Comparison of ENCODE assay signal across 13 mouse cellular contexts in genomic region chr4:33526092-33526491, GRCm38 (mm10).
DNase-seq lines count a peak whose midpoint lies in the region; ATAC-seq and TF ChIP-seq lines count a peak whose summit lies in the region.
"Had no signal": no experiment of that assay in that cellular context is flagged by ENCODE, and none has a peak within 500 bp of the region (broad histone marks: within the 10 kb centered on the region; RNA-seq: fewer than 3 reads in every experiment).

No protein-coding gene starts in this region.

- WGBS in cerebellum, adult 2 months: 76% methylated on average over 7 of the region's 7 CpGs
- WGBS in intestine, postnatal 0 days: 56% methylated on average over 7 of the region's 7 CpGs
- WGBS in intestine, embryonic 16.5 days: 48% methylated on average over 7 of the region's 7 CpGs
- 22% methylated on average over 7 of the region's 7 CpGs for WGBS in embryonic facial prominence, embryonic 10.5 days

- TF ChIP-seq CTCF in cerebellum, adult 2 months (IDR thresholded peaks at IDR 0.05; ENCODE audit: borderline replicate concordance, insufficient read depth, low read depth, low read length): no peak
- 0 out of 2 replicates have a peak, but pooled peaks have one; percentile 5 for TF ChIP-seq CTCF in intestine, postnatal 0 days (IDR thresholded peaks at IDR 0.05; ENCODE audit: low read depth)

- H3K27ac ChIP-seq in cerebellum, adult 2 months (ENCODE audit: insufficient read depth, low read length): 0 out of 2 replicates have a peak overlapping the region, but pooled peaks have one; percentile 10
- H3K27ac ChIP-seq in intestine, postnatal 0 days (ENCODE audit: low read depth, low read length): no peak overlapping the region
- no peak overlapping the region for H3K27ac ChIP-seq in intestine, embryonic 16.5 days (ENCODE audit: low read length)
- no peak overlapping the region for H3K27ac ChIP-seq in embryonic facial prominence, embryonic 10.5 days (replicated peaks)
- H3K27ac ChIP-seq: heart, embryonic 15.5 days; liver, embryonic 13.5 days had no signal

- H3K9me3 ChIP-seq in intestine, postnatal 0 days (ENCODE audit: control insufficient read depth): no peaks in the 10 kb centered on the region
- no peaks in the 10 kb centered on the region for H3K9me3 ChIP-seq in intestine, embryonic 16.5 days (ENCODE audit: control insufficient read depth, low read length)
- no peaks in the 10 kb centered on the region for H3K9me3 ChIP-seq in embryonic facial prominence, embryonic 10.5 days
- H3K9me3 ChIP-seq: heart, embryonic 15.5 days; liver, embryonic 13.5 days had no signal

- TF ChIP-seq POLR2A in cerebellum, adult 2 months (IDR thresholded peaks at IDR 0.05; ENCODE audit: borderline replicate concordance, insufficient read depth, low read length): no peak

- no peaks in the 10 kb centered on the region for H3K27me3 ChIP-seq in cerebellum, adult 2 months (ENCODE audit: control insufficient read depth, insufficient read depth, low read length)
- no peaks in the 10 kb centered on the region for H3K27me3 ChIP-seq in intestine, postnatal 0 days (replicated peaks; ENCODE audit: control insufficient read depth, insufficient read depth, low read length)
- no peaks in the 10 kb centered on the region for H3K27me3 ChIP-seq in intestine, embryonic 16.5 days (replicated peaks; ENCODE audit: control insufficient read depth, insufficient read depth, low read length)
- no peaks in the 10 kb centered on the region for H3K27me3 ChIP-seq in embryonic facial prominence, embryonic 10.5 days (replicated peaks; ENCODE audit: low read depth, poor library complexity, severe bottlenecking)
- H3K27me3 ChIP-seq: liver, embryonic 13.5 days had no signal

- no peak overlapping the region for H3K4me2 ChIP-seq in intestine, postnatal 0 days (replicated peaks; ENCODE audit: low read depth)
- H3K4me2 ChIP-seq in intestine, embryonic 16.5 days (ENCODE audit: low read depth, low read length): no peak overlapping the region
- H3K4me2 ChIP-seq: heart, embryonic 15.5 days; liver, embryonic 13.5 days had no signal

- ATAC-seq in intestine, postnatal 0 days: no peak
- no peak for ATAC-seq in intestine, embryonic 16.5 days
- ATAC-seq in erythroblast, adult 5-6 weeks (replicated peaks; ENCODE audit: low FRiP score, poor library complexity, severe bottlenecking): no peak

- H3K36me3 ChIP-seq in intestine, postnatal 0 days (ENCODE audit: control insufficient read depth, insufficient read depth): no peaks in the 10 kb centered on the region
- H3K36me3 ChIP-seq in intestine, embryonic 16.5 days (ENCODE audit: control insufficient read depth, insufficient read depth, low read length): no peaks in the 10 kb centered on the region
- H3K36me3 ChIP-seq in embryonic facial prominence, embryonic 10.5 days (replicated peaks): no peaks in the 10 kb centered on the region
- H3K36me3 ChIP-seq: heart, embryonic 15.5 days; liver, embryonic 13.5 days had no signal

- H3K9ac ChIP-seq in intestine, postnatal 0 days (ENCODE audit: low read depth, low read length): no peak overlapping the region
- H3K9ac ChIP-seq in intestine, embryonic 16.5 days (ENCODE audit: low read depth, low read length): no peak overlapping the region
- H3K9ac ChIP-seq: heart, embryonic 15.5 days; liver, embryonic 13.5 days had no signal

- H3K4me1 ChIP-seq in cerebellum, adult 2 months (ENCODE audit: control insufficient read depth, insufficient read depth, low read length): peaks cover 27% of the 10 kb centered on the region
- no peaks in the 10 kb centered on the region for H3K4me1 ChIP-seq in intestine, postnatal 0 days (replicated peaks; ENCODE audit: control insufficient read depth, insufficient read depth, low read length)
- H3K4me1 ChIP-seq in intestine, embryonic 16.5 days (ENCODE audit: control insufficient read depth, insufficient read depth, low read length): no peaks in the 10 kb centered on the region
- H3K4me1 ChIP-seq in embryonic facial prominence, embryonic 10.5 days: peaks cover 12% of the 10 kb centered on the region; the same call in 1 of the 2 replicates
- H3K4me1 ChIP-seq: liver, embryonic 13.5 days had no signal

- no peak for DNase-seq in cerebellum, adult 2 months
- no peak for DNase-seq in cerebellum, adult 11 months
- DNase-seq in ES-CJ7 (ENCODE audit: low read depth, low spot score): peak; percentile 50
- DNase-seq in embryonic facial prominence, embryonic 10.5 days (ENCODE audit: low spot score): peak; percentile 37
- no peak for DNase-seq in cerebellum, adult 11-12 months
- DNase-seq: adrenal gland, adult 8-10 months; gastrocnemius, postnatal 14 days; kidney, adult 18-20 months; liver, embryonic 13.5 days had no signal

- no peak overlapping the region for H3K4me3 ChIP-seq in cerebellum, adult 2 months (replicated peaks; ENCODE audit: insufficient read depth, low read depth, low read length)
- no peak overlapping the region for H3K4me3 ChIP-seq in intestine, postnatal 0 days (ENCODE audit: low read depth, low read length)
- H3K4me3 ChIP-seq in intestine, embryonic 16.5 days (ENCODE audit: low read length): no peak overlapping the region
- no peak overlapping the region for H3K4me3 ChIP-seq in embryonic facial prominence, embryonic 10.5 days
- H3K4me3 ChIP-seq: heart, embryonic 15.5 days; liver, embryonic 13.5 days had no signal

Comparison
In these comparisons a context has a peak if more than half of its experiments do, and no peak if none do; other contexts are left out.
1. DNase-seq: peak in ES-CJ7 (single experiment) and embryonic facial prominence, embryonic 10.5 days (single experiment); none in cerebellum, adult 2 months (0 of 2), cerebellum, adult 11 months (single experiment) and cerebellum, adult 11-12 months (single experiment).